Mouse (Mus musculus) liver, embryonic 18 days (tissue): ENCODE data around the gene Tas2r116. TPM values are rescaled to one million over a fixed set of nuclear protein-coding genes. Genes with fewer than 3 reads are reported as not detected.

Experiments used
- polyA plus RNA-seq: library from polyadenylated mRNA; depleted of rRNA; stranded (reverse); fragments of >200 nt; gene quantifications from 2 replicates; pipeline ENCODE4 v1.2.3, GENCODE M21; 2012; rRNA removed

The Tas2r116 gene
- not detected in 2 replicates for polyA plus RNA-seq

DNA sequence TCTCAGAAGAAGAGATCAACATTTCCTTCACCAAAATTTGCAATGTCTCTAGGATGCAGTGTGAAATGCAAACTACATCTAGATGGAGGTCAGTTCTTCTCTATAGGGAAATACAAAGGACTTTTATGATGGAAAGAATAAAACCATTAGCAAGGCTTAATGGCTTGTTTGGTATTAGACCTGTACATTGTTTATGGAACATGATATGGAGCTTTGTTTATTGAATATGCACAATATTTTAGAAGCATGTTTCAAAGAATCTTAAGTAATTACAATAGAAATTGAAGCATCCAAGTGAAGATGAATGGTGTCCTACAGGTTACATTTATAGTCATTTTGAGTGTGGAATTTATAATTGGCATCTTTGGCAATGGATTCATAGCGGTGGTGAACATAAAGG, at the start of gene Tas2r116:
Gene Tas2r116 (plus strand): TSS at position 301 of the 400 bp plus-strand sequence.

DNA sequence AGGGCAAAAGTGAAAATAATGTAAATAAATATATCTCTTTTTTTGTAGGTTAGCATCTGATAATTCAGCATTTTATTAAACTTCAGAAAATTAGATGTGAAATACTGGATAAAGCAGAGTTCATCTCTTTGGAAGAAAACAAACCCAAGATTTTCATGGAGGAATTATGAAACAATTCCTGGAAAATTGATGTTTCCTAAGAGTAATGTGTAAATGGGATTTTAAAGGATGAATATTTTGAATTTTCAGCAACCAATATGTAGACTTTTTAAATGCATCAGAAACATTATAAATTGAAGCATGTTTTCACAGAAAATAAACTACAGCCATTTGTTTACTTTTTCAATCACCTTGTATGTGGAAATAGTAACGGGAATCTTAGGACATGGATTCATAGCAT, 8.4 kb upstream of the Tas2r116 start, which contains the start of gene Tas2r123:
Gene Tas2r123 (plus strand): TSS at position 301 of the 400 bp plus-strand sequence.

DNA sequence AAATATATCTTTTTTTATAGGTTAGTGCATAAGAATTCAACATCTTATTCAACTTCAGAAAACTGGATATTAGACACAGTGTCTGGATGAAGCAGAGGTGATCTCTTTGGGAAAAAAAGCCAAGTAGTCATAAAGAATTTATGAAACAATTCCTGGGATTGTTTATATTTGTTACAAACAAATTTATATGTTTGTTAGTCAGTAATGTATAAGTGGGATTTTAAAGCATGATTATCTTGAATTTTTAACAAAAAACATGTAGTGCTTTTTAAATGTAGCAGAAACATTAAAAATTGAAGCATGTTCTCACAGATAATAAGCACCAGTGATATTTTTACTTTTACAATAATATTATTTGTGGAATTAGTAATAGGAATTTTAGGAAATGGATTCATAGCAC, 12.5 kb downstream of the Tas2r116 start, which contains the start of gene Tas2r110:
Gene Tas2r110 (plus strand): TSS at position 301 of the 400 bp plus-strand sequence.

DNA sequence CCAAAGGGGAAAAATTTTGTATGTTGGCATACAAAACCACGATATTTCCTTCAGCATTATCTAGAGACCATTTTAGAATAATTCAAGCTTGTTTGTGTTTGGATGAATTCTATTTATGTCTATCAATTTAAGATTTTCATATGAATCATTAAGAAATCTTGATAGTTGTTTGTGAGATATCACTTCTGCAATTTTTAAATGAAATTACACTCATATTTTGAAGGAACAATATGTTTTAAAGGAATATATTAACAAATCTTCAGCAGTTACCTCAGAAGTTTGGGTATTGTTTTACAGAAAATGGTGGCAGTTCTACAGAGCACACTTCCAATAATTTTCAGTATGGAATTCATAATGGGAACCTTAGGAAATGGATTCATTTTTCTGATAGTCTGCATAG, 37.5 kb downstream of the Tas2r116 start, which contains the start of gene Tas2r113:
Gene Tas2r113 (plus strand): TSS at position 301 of the 400 bp plus-strand sequence.

Other genes with a start within 250 kb of the Tas2r116 start
- not detected in 2 replicates for gene A630073D07Rik, start 203.9 kb upstream of the Tas2r116 start, polyA plus RNA-seq
- not detected in 2 replicates for gene Tas2r120, start 198.5 kb upstream of the Tas2r116 start, polyA plus RNA-seq
- not detected in 2 replicates for gene Tas2r121, start 154.4 kb upstream of the Tas2r116 start, polyA plus RNA-seq
- not detected in 2 replicates for gene Tas2r122, start 143.5 kb upstream of the Tas2r116 start, polyA plus RNA-seq
- not detected in 2 replicates for gene Tas2r115, start 117.4 kb upstream of the Tas2r116 start, polyA plus RNA-seq
- gene Tas2r124, start 100.7 kb upstream of the Tas2r116 start, polyA plus RNA-seq: not detected in 2 replicates
- gene Tas2r102, start 93.3 kb upstream of the Tas2r116 start, polyA plus RNA-seq: not detected in 2 replicates
- not detected in 2 replicates for gene Tas2r136, start 77.3 kb upstream of the Tas2r116 start, polyA plus RNA-seq
- not detected in 2 replicates for gene Tas2r117, start 52.6 kb upstream of the Tas2r116 start, polyA plus RNA-seq
- gene Tas2r123, start 8.3 kb upstream of the Tas2r116 start, polyA plus RNA-seq: not detected in 2 replicates
- not detected in 2 replicates for gene Tas2r110, start 12.6 kb downstream of the Tas2r116 start, polyA plus RNA-seq
- not detected in 2 replicates for gene Tas2r113, start 37.6 kb downstream of the Tas2r116 start, polyA plus RNA-seq
- gene Tas2r125, start 54.2 kb downstream of the Tas2r116 start, polyA plus RNA-seq: not detected in 2 replicates
- not detected in 2 replicates for gene Tas2r129, start 95.7 kb downstream of the Tas2r116 start, polyA plus RNA-seq
- not detected in 2 replicates for gene Tas2r131, start 102.5 kb downstream of the Tas2r116 start, polyA plus RNA-seq
- not detected in 2 replicates for gene Tas2r109, start 125.5 kb downstream of the Tas2r116 start, polyA plus RNA-seq
- not detected in 2 replicates for gene Tas2r103, start 181.7 kb downstream of the Tas2r116 start, polyA plus RNA-seq
- gene Tas2r140, start 200.4 kb downstream of the Tas2r116 start, polyA plus RNA-seq: not detected in 2 replicates
- 23.3 and 24.7 TPM in 2 replicates for gene Smim10l1, start 249.5 kb downstream of the Tas2r116 start, polyA plus RNA-seq